Mouse (Mus musculus): ENCODE measurements around the gene Camk2g. TPM values are rescaled to one million over a fixed set of nuclear protein-coding genes. Genes with fewer than 3 reads are reported as not detected.
A peak's percentile ranks its signal among the peaks of the same experiment; 100 is the strongest.

Camk2g gene
- total RNA-seq, 1 experiment, result 28.7 TPM

- H3K4me1 ChIP-seq (ENCODE audit: control insufficient read depth in 2 of 2, insufficient read depth in 2 of 2, low read length in 2 of 2, poor library complexity in 1 of 2), result peaks cover 0 to 11% of the 10 kb centered on the region in 2 experiments; a peak in 2 of 4 replicates
- no peak within 1 kb of the TSS for H3K27ac ChIP-seq (ENCODE audit: insufficient read depth, low read depth, low read length, poor library complexity, severe bottlenecking)
- H3K4me3 ChIP-seq (ENCODE audit: insufficient read depth in 1 of 2, low read depth in 1 of 2, low read length in 2 of 2, poor library complexity in 1 of 2, severe bottlenecking in 1 of 2), result peak within 1 kb of the TSS; percentile 73 to 88
These were observed 59.7 kb downstream of the Camk2g start, which contains the start of gene Ndst2 for GRCm38 (mm10) chr14:20733952-20734774. Ndst2 (minus strand) TSS chr14:20734562.

DNA sequence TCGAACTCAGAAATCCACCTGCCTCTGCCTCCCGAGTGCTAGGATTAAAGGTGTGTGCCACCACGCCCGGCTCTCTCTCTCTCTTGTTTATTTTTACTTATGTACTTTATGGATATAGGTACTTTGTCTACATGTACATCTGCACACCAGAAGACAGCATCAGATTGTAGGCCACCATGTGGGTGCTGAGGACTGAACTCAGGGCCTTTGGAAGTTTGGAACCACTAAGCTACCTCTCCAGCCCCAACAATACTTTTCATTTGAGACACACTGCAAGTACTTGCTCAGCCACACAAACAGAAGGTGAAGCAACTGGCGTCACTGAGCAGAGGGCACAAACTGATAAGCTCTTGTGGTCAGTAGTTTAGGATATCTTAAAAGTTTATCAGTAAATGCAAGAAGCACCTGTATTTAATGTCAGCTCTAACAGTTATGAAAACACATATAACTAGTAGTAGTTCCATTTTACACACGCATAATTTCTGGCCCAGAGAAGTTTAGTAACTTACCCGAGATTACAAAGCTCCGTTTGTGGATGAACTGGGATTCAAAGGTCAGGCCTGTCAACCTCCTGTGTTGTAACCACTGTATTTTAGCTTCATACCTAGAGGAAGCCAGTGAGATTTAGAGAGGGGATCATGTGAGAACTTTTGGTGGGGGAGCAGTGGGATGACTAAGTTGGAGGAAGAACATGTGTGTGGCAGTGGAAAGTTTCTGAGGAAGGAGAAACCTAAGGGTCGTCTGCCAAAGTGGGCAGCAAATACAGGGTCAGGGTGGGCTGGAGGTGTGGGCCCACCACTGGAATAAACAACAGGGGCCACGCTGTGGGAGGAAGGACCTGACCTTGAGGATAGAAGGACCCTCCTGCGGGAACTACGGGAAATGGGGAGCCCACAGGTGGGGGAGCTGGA is 60.6 kb downstream of the Camk2g start:
- TF ChIP-seq ZNF384 (IDR thresholded peaks at IDR 0.05; ENCODE audit: low read depth, low read length), result no peak
- no peak for TF ChIP-seq ZC3H11A (IDR thresholded peaks at IDR 0.05; ENCODE audit: borderline replicate concordance, low read depth, low read length)
- TF ChIP-seq CHD2 (IDR thresholded peaks at IDR 0.05; ENCODE audit: low read depth, low read length), result no peak
- no peak for TF ChIP-seq HCFC1 (IDR thresholded peaks at IDR 0.05; ENCODE audit: borderline replicate concordance, insufficient read depth, low read length)
- TF ChIP-seq MAFK (IDR thresholded peaks at IDR 0.05; ENCODE audit: insufficient read depth, low read depth, low read length), result no peak
- peak overlapping the region; percentile 73 to 88 for H3K4me3 ChIP-seq (ENCODE audit: insufficient read depth in 1 of 2, low read depth in 1 of 2, low read length in 2 of 2, poor library complexity in 1 of 2, severe bottlenecking in 1 of 2)
- in situ Hi-C loops (cut with MboI; ENCODE audit: low sequenced_read_pairs in 2 of 2, unreplicated experiment in 2 of 2), result no loop called here
- H3K9ac ChIP-seq (ENCODE audit: insufficient read depth, low read depth, low read length, poor library complexity, severe bottlenecking), result peak overlapping the region; percentile 83
- H3K36me3 ChIP-seq (ENCODE audit: control insufficient read depth, insufficient read depth, low read length, poor library complexity, severe bottlenecking), result peaks cover 13% of the 10 kb centered on the region
- no peak for DNase-seq (ENCODE audit: low read depth, low spot score)
- H3K9me3 ChIP-seq (ENCODE audit: control insufficient read depth, insufficient read depth, low read depth, low read length), result no peaks in the 10 kb centered on the region
- peaks cover 0 to 13% of the 10 kb centered on the region in 2 experiments; a peak in 2 of 4 replicates for H3K4me1 ChIP-seq (ENCODE audit: control insufficient read depth in 2 of 2, insufficient read depth in 2 of 2, low read length in 2 of 2, poor library complexity in 1 of 2)
- no peak overlapping the region for H3K27ac ChIP-seq (ENCODE audit: insufficient read depth, low read depth, low read length, poor library complexity, severe bottlenecking)

More at GRCm38 (mm10) chr14:20733952-20734774, 59.7 kb downstream of the Camk2g start, which contains the start of gene Ndst2:
- H3K9me3 ChIP-seq (ENCODE audit: control insufficient read depth, insufficient read depth, low read depth, low read length), result no peaks in the 10 kb centered on the region
- in situ Hi-C loops (cut with MboI; ENCODE audit: low sequenced_read_pairs in 2 of 2, unreplicated experiment in 2 of 2), result no loop called here
- peaks cover 16% of the 10 kb centered on the region for H3K36me3 ChIP-seq (ENCODE audit: control insufficient read depth, insufficient read depth, low read length, poor library complexity, severe bottlenecking)
- TF ChIP-seq CHD2 (IDR thresholded peaks at IDR 0.05; ENCODE audit: low read depth, low read length), result no peak
- TF ChIP-seq MAFK (IDR thresholded peaks at IDR 0.05; ENCODE audit: insufficient read depth, low read depth, low read length), result no peak
- TF ChIP-seq ZNF384 (IDR thresholded peaks at IDR 0.05; ENCODE audit: low read depth, low read length), result no peak
- TF ChIP-seq HCFC1 (IDR thresholded peaks at IDR 0.05; ENCODE audit: borderline replicate concordance, insufficient read depth, low read length), result no peak
- TF ChIP-seq ZC3H11A (IDR thresholded peaks at IDR 0.05; ENCODE audit: borderline replicate concordance, low read depth, low read length), result no peak
- DNase-seq (ENCODE audit: low read depth, low spot score), result peak; percentile 34
- peak within 1 kb of the TSS; percentile 83 for H3K9ac ChIP-seq (ENCODE audit: insufficient read depth, low read depth, low read length, poor library complexity, severe bottlenecking)

DNA sequence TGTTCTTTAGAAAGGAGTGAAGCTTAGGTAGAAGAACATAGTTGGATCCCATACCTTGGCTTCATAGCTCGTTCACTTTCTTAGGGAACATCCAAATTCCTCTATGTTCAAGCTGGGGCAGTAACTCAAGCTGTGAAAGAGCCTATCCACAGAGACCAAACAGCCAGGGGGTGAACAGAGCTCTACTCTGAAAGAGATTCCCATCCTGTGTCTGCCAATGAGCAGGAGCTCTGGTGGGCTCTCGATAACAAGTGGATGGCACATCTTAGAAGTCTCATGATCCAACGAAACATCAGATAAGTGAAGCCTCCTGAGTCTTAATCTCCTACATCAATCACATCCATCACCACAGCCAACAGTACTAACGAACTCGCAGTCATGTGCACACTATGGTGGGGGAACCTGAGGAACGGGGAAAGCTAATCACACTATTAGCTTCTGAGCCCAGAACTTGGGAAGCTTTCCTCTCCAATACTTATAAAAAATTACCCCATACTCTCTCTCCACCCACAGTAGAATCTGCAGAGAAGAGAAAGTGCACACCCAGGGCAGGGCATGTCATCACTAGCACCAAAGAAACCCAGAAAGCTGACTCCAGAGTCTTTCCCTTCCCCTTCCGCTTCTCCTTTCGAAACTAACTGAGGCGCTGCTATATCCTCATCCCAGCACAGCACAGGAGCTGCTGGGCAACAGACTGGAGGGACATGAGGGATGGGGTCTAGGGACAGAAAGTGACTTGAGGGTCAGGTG is 62.9 kb downstream of the Camk2g start:
- TF ChIP-seq ZNF384 (IDR thresholded peaks at IDR 0.05; ENCODE audit: low read depth, low read length), result no peak
- Histone ChIP-seq H3K36me3 (ENCODE audit: control insufficient read depth, insufficient read depth, low read length, poor library complexity, severe bottlenecking) (peaks cover 9% of the 10 kb centered on the region; the same call in 1 of the 2 replicates), H3K9me3 (ENCODE audit: control insufficient read depth, insufficient read depth, low read depth, low read length) (no peaks in the 10 kb centered on the region), H3K4me3 (ENCODE audit: insufficient read depth in 1 of 2, low read depth in 1 of 2, low read length in 2 of 2, poor library complexity in 1 of 2, severe bottlenecking in 1 of 2) (no peak overlapping the region), H3K4me1 (ENCODE audit: control insufficient read depth in 2 of 2, insufficient read depth in 2 of 2, low read length in 2 of 2, poor library complexity in 1 of 2) (peaks cover 0 to 10% of the 10 kb centered on the region in 2 experiments; a peak in 1 of 4 replicates), H3K9ac (ENCODE audit: insufficient read depth, low read depth, low read length, poor library complexity, severe bottlenecking) (no peak overlapping the region), H3K27ac (ENCODE audit: insufficient read depth, low read depth, low read length, poor library complexity, severe bottlenecking) (no peak overlapping the region)
- DNase-seq (ENCODE audit: low read depth, low spot score), result no peak
- in situ Hi-C loops (cut with MboI; ENCODE audit: low sequenced_read_pairs in 2 of 2, unreplicated experiment in 2 of 2), result no loop called here

DNA sequence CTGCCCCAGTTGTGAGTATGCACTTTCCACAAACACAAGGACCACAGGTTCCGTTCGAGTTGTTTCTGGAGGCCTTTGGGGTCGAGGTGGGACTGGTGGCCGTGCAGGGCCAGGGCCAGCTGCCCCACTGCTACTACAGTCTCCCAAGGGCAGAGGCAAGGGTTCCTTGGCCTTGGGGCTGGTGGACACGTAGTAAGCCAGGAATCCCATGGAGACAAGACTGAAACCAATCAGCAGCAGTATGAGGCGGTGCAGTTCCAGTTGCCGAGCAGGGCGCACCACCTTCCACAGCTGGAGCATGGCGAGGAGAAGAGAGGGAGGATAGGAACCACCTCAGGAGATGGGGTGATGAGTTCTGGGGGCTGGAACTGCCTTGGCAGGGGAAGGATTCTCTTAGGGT is 64.0 kb downstream of the Camk2g start:
- Histone ChIP-seq H3K27ac (ENCODE audit: insufficient read depth, low read depth, low read length, poor library complexity, severe bottlenecking) (no peak overlapping the region), H3K4me3 (ENCODE audit: insufficient read depth in 1 of 2, low read depth in 1 of 2, low read length in 2 of 2, poor library complexity in 1 of 2, severe bottlenecking in 1 of 2) (0 out of 4 replicates have a peak overlapping the region, but pooled peaks have one; percentile 37 to 54), H3K36me3 (ENCODE audit: control insufficient read depth, insufficient read depth, low read length, poor library complexity, severe bottlenecking) (peaks cover 5% of the 10 kb centered on the region; the same call in 1 of the 2 replicates), H3K4me1 (ENCODE audit: control insufficient read depth in 2 of 2, insufficient read depth in 2 of 2, low read length in 2 of 2, poor library complexity in 1 of 2) (peaks cover 0 to 8% of the 10 kb centered on the region in 2 experiments; a peak in 1 of 4 replicates), H3K9me3 (ENCODE audit: control insufficient read depth, insufficient read depth, low read depth, low read length) (no peaks in the 10 kb centered on the region), H3K9ac (ENCODE audit: insufficient read depth, low read depth, low read length, poor library complexity, severe bottlenecking) (no peak overlapping the region)
- in situ Hi-C loops (cut with MboI; ENCODE audit: low sequenced_read_pairs in 2 of 2, unreplicated experiment in 2 of 2), result no loop called here
- TF ChIP-seq MAFK (IDR thresholded peaks at IDR 0.05; ENCODE audit: insufficient read depth, low read depth, low read length) (no peak), CHD2 (IDR thresholded peaks at IDR 0.05; ENCODE audit: low read depth, low read length) (no peak), ZC3H11A (IDR thresholded peaks at IDR 0.05; ENCODE audit: borderline replicate concordance, low read depth, low read length) (no peak), HCFC1 (IDR thresholded peaks at IDR 0.05; ENCODE audit: borderline replicate concordance, insufficient read depth, low read length) (no peak), ZNF384 (IDR thresholded peaks at IDR 0.05; ENCODE audit: low read depth, low read length) (no peak)
- no peak for DNase-seq (ENCODE audit: low read depth, low spot score)
